Mouse (Mus musculus) heart, postnatal 10 days (tissue): Measurements from ENCODE around the gene Sdhaf1. TPM values are rescaled to one million over a fixed set of nuclear protein-coding genes. Genes with fewer than 3 reads are reported as not detected.
A peak's percentile ranks its signal among the peaks of the same experiment; 100 is the strongest.

ENCODE experiments used
- DNase-seq, 2 experiments: peaks; one replicate each; pipeline ENCODE4 v3.0.0; 2021
- intact Hi-C: fragments of 180-260 bp; cut with DNase I; formaldehyde crosslinking; loops from one replicate; pipeline ENCODE4 v1.15.1; 2025
- total RNA-seq, 2 experiments: library from RNA; stranded (reverse); gene quantifications; 2 replicates each; pipeline ENCODE4 v1.2.3; 2021

The Sdhaf1 gene
- total RNA-seq, 2 experiments from 2014 or later = 15.1 to 15.8 TPM

- intact Hi-C loops = no loop called here
- DNase-seq = no peak
Observed at GRCm38 (mm10) chr7:30326427-30326826, 2.7 kb upstream of the Sdhaf1 start.

GRCm38 (mm10) chr7:30325364-30325763, 1.7 kb upstream of the Sdhaf1 start:
- DNase-seq = peak in 1 of 2 experiments; percentile 59
- intact Hi-C loops = no loop called here

- DNase-seq = no peak
- intact Hi-C loops = no loop called here
Observed at GRCm38 (mm10) chr7:30324300-30324944, 727 bp upstream of the Sdhaf1 start.

- DNase-seq = no peak
- intact Hi-C loops = no loop called here
Observed at GRCm38 (mm10) chr7:30322865-30323264, 830 bp downstream of the Sdhaf1 start.

GRCm38 (mm10) chr7:30322285-30322667, 1.4 kb downstream of the Sdhaf1 start:
- peak; percentile 98 to 99 for DNase-seq
- intact Hi-C loops = no loop called here

GRCm38 (mm10) chr7:30321539-30322284, 2.0 kb downstream of the Sdhaf1 start, which contains the start of gene E130208F15Rik:
Gene E130208F15Rik (plus strand): TSS chr7:30321740.
- intact Hi-C loops = no loop called here
- DNase-seq = peak; percentile 76 to 81

GRCm38 (mm10) chr7:30320946-30321345, 2.7 kb downstream of the Sdhaf1 start:
- intact Hi-C loops = no loop called here
- DNase-seq = no peak

- no peak for DNase-seq
- intact Hi-C loops = no loop called here
Observed at GRCm38 (mm10) chr7:30318142-30318541, 5.6 kb downstream of the Sdhaf1 start.

GRCm38 (mm10) chr7:30315559-30316529, 7.9 kb downstream of the Sdhaf1 start:
- intact Hi-C loops = no loop called here
- no peak for DNase-seq

GRCm38 (mm10) chr7:30314721-30315155, 9.0 kb downstream of the Sdhaf1 start, which contains the start of gene Syne4:
Gene Syne4 (plus strand): TSS chr7:30314807.
- intact Hi-C loops = no loop called here
- DNase-seq = no peak

GRCm38 (mm10) chr7:30313666-30314320, 9.9 kb downstream of the Sdhaf1 start:
- intact Hi-C loops = no loop called here

GRCm38 (mm10) chr7:30310136-30310535, 13.6 kb downstream of the Sdhaf1 start:
- intact Hi-C loops = no loop called here
- DNase-seq = no peak

More at GRCm38 (mm10) chr7:30313666-30314320, 9.9 kb downstream of the Sdhaf1 start:
- no peak for DNase-seq

GRCm38 (mm10) chr7:30309395-30310129, 14.1 kb downstream of the Sdhaf1 start:
- intact Hi-C loops = no loop called here

GRCm38 (mm10) chr7:30308076-30309005, 15.4 kb downstream of the Sdhaf1 start, which contains the start of gene Alkbh6:
Gene Alkbh6 (plus strand): TSS chr7:30308717.
- DNase-seq = peak; percentile 95 to 96
- intact Hi-C loops = no loop called here

More at GRCm38 (mm10) chr7:30309395-30310129, 14.1 kb downstream of the Sdhaf1 start:
- DNase-seq = no peak

GRCm38 (mm10) chr7:30306083-30306779, 17.5 kb downstream of the Sdhaf1 start:
- intact Hi-C loops = no loop called here
- DNase-seq = no peak

- intact Hi-C loops = no loop called here
- DNase-seq = peak in 1 of 2 experiments; percentile 18
Observed at GRCm38 (mm10) chr7:30300914-30301313, 22.8 kb downstream of the Sdhaf1 start.

GRCm38 (mm10) chr7:30297266-30297665, 26.4 kb downstream of the Sdhaf1 start:
- intact Hi-C loops = no loop called here
- no peak for DNase-seq

- intact Hi-C loops = no loop called here
- DNase-seq = no peak
Observed at GRCm38 (mm10) chr7:30296816-30297215, 26.9 kb downstream of the Sdhaf1 start.
